Mouse (Mus musculus): ENCODE data around the gene Psmb2. TPM values are rescaled to one million over a fixed set of nuclear protein-coding genes. Genes with fewer than 3 reads are reported as not detected.

The Psmb2 gene
- total and polyA plus RNA-seq, 2 experiments from 2014 or later = 196 to 436 TPM

- H3K36me3 ChIP-seq (ENCODE audit: insufficient read depth, low read length) = no peaks in the 10 kb centered on the region
- no peaks in the 10 kb centered on the region for H3K4me1 ChIP-seq (ENCODE audit: insufficient read depth, low read length)
- TF ChIP-seq CTCF (IDR thresholded peaks at IDR 0.05) = no peak
- DNase-seq (ENCODE audit: low spot score) = peak; percentile 82
- no peak overlapping the region for H3K4me2 ChIP-seq (ENCODE audit: low read depth, low read length, poor library complexity, severe bottlenecking)
- no peak overlapping the region for H3K9ac ChIP-seq (replicated peaks; ENCODE audit: low read length, poor library complexity, severe bottlenecking)
- no peak overlapping the region for H3K4me3 ChIP-seq (ENCODE audit: low read depth, low read length)
- no peaks in the 10 kb centered on the region for H3K27me3 ChIP-seq (ENCODE audit: insufficient read depth, low read length)
- H3K9me3 ChIP-seq (ENCODE audit: low read length) = no peaks in the 10 kb centered on the region
- no peak for ATAC-seq (ENCODE audit: low FRiP score)
- 67% methylated on average over 7 of the region's 7 CpGs for WGBS
- no peak overlapping the region for H3K27ac ChIP-seq (ENCODE audit: low read depth, low read length)
Observed at GRCm38 (mm10) chr4:126661249-126661648, 16.2 kb upstream of the Psmb2 start.

- WGBS = 91% methylated on average over 2 of the region's 2 CpGs
Observed at GRCm38 (mm10) chr4:126667075-126667474, 10.4 kb upstream of the Psmb2 start.

GRCm38 (mm10) chr4:126682298-126682697, 4.9 kb downstream of the Psmb2 start:
- TF ChIP-seq CTCF (IDR thresholded peaks at IDR 0.05) = no peak
- Histone ChIP-seq H3K4me1 (ENCODE audit: insufficient read depth, low read length) (no peaks in the 10 kb centered on the region), H3K36me3 (ENCODE audit: insufficient read depth, low read length) (peaks cover 20% of the 10 kb centered on the region; the same call in 1 of the 2 replicates), H3K9me3 (ENCODE audit: low read length) (no peaks in the 10 kb centered on the region), H3K4me2 (ENCODE audit: low read depth, low read length, poor library complexity, severe bottlenecking) (no peak overlapping the region), H3K9ac (replicated peaks; ENCODE audit: low read length, poor library complexity, severe bottlenecking) (no peak overlapping the region), H3K4me3 (ENCODE audit: low read depth, low read length) (no peak overlapping the region), H3K27ac (ENCODE audit: low read depth, low read length) (no peak overlapping the region), H3K27me3 (ENCODE audit: insufficient read depth, low read length) (no peaks in the 10 kb centered on the region)
- 62% methylated on average over 5 of the region's 5 CpGs for WGBS
- no peak for ATAC-seq (ENCODE audit: low FRiP score)
- DNase-seq (ENCODE audit: low spot score) = no peak

More at GRCm38 (mm10) chr4:126667075-126667474, 10.4 kb upstream of the Psmb2 start:
- H3K4me2 ChIP-seq (ENCODE audit: low read depth, low read length, poor library complexity, severe bottlenecking) = no peak overlapping the region
- H3K4me3 ChIP-seq (ENCODE audit: low read depth, low read length) = no peak overlapping the region
- H3K9ac ChIP-seq (replicated peaks; ENCODE audit: low read length, poor library complexity, severe bottlenecking) = no peak overlapping the region
- H3K27me3 ChIP-seq (ENCODE audit: insufficient read depth, low read length) = no peaks in the 10 kb centered on the region
- H3K4me1 ChIP-seq (ENCODE audit: insufficient read depth, low read length) = no peaks in the 10 kb centered on the region
- no peak overlapping the region for H3K27ac ChIP-seq (ENCODE audit: low read depth, low read length)
- TF ChIP-seq CTCF (IDR thresholded peaks at IDR 0.05) = peak; percentile 13; the same call in 1 of the 2 replicates
- DNase-seq (ENCODE audit: low spot score) = no peak
- H3K9me3 ChIP-seq (ENCODE audit: low read length) = no peaks in the 10 kb centered on the region
- H3K36me3 ChIP-seq (ENCODE audit: insufficient read depth, low read length) = no peaks in the 10 kb centered on the region
- ATAC-seq (ENCODE audit: low FRiP score) = no peak

GRCm38 (mm10) chr4:126683084-126683483, 5.7 kb downstream of the Psmb2 start:
- no peak for TF ChIP-seq CTCF (IDR thresholded peaks at IDR 0.05)
- DNase-seq (ENCODE audit: low spot score) (no peak), ATAC-seq (ENCODE audit: low FRiP score) (no peak)
- Histone ChIP-seq H3K27ac (ENCODE audit: low read depth, low read length) (no peak overlapping the region), H3K4me2 (ENCODE audit: low read depth, low read length, poor library complexity, severe bottlenecking) (no peak overlapping the region), H3K36me3 (ENCODE audit: insufficient read depth, low read length) (peaks cover 25% of the 10 kb centered on the region; the same call in 1 of the 2 replicates), H3K4me1 (ENCODE audit: insufficient read depth, low read length) (no peaks in the 10 kb centered on the region), H3K9ac (replicated peaks; ENCODE audit: low read length, poor library complexity, severe bottlenecking) (no peak overlapping the region; the same call in 1 of the 2 replicates), H3K27me3 (ENCODE audit: insufficient read depth, low read length) (no peaks in the 10 kb centered on the region), H3K4me3 (ENCODE audit: low read depth, low read length) (no peak overlapping the region), H3K9me3 (ENCODE audit: low read length) (no peaks in the 10 kb centered on the region)
- WGBS = 45% methylated on average over 3 of the region's 3 CpGs

- H3K4me1 ChIP-seq (ENCODE audit: insufficient read depth, low read length) = no peaks in the 10 kb centered on the region
- no peaks in the 10 kb centered on the region for H3K9me3 ChIP-seq (ENCODE audit: low read length)
- H3K27ac ChIP-seq (ENCODE audit: low read depth, low read length) = no peak overlapping the region
- H3K4me3 ChIP-seq (ENCODE audit: low read depth, low read length) = no peak overlapping the region
- no peaks in the 10 kb centered on the region for H3K27me3 ChIP-seq (ENCODE audit: insufficient read depth, low read length)
- ATAC-seq (ENCODE audit: low FRiP score) (no peak), DNase-seq (ENCODE audit: low spot score) (no peak)
- peaks cover 30% of the 10 kb centered on the region for H3K36me3 ChIP-seq (ENCODE audit: insufficient read depth, low read length)
- 89% methylated on average over 2 of the region's 2 CpGs for WGBS
- no peak overlapping the region for H3K9ac ChIP-seq (replicated peaks; ENCODE audit: low read length, poor library complexity, severe bottlenecking)
- TF ChIP-seq CTCF (IDR thresholded peaks at IDR 0.05) = no peak
- no peak overlapping the region for H3K4me2 ChIP-seq (ENCODE audit: low read depth, low read length, poor library complexity, severe bottlenecking)
Observed at GRCm38 (mm10) chr4:126689457-126689856, 12.0 kb downstream of the Psmb2 start.

- Histone ChIP-seq H3K27ac (ENCODE audit: low read depth, low read length) (no peak overlapping the region), H3K9me3 (ENCODE audit: low read length) (no peaks in the 10 kb centered on the region), H3K4me3 (ENCODE audit: low read depth, low read length) (no peak overlapping the region), H3K4me1 (ENCODE audit: insufficient read depth, low read length) (no peaks in the 10 kb centered on the region), H3K27me3 (ENCODE audit: insufficient read depth, low read length) (no peaks in the 10 kb centered on the region), H3K36me3 (ENCODE audit: insufficient read depth, low read length) (peaks cover 12% of the 10 kb centered on the region), H3K9ac (replicated peaks; ENCODE audit: low read length, poor library complexity, severe bottlenecking) (no peak overlapping the region), H3K4me2 (ENCODE audit: low read depth, low read length, poor library complexity, severe bottlenecking) (no peak overlapping the region)
- WGBS = 94% methylated on average over 5 of the region's 5 CpGs
- ATAC-seq (ENCODE audit: low FRiP score) (no peak), DNase-seq (ENCODE audit: low spot score) (no peak)
- TF ChIP-seq CTCF (IDR thresholded peaks at IDR 0.05) = no peak
Observed at GRCm38 (mm10) chr4:126693021-126693420, 15.6 kb downstream of the Psmb2 start.

All from midbrain, postnatal 0 days (tissue).